Mouse (Mus musculus) midbrain, embryonic 16.5 days (tissue): ENCODE results near the gene Nup214. TPM values are rescaled to one million over a fixed set of nuclear protein-coding genes. Genes with fewer than 3 reads are reported as not detected.

Experiments used
- ATAC-seq: fragments of 200-750 bp; cut with Nextera tagmentation; 2 replicates; pipeline ENCODE4 v1.8.0; 2017; ENCODE audit warnings: moderate TSS enrichment
- H3K27ac ChIP-seq: fragments of 300-500 bp; sonication (generic); 2 replicates; pipeline ENCODE4 v1.5.1; 2014; ENCODE audit warnings: mild to moderate bottlenecking, low read length, mixed read lengths
- H3K27me3 ChIP-seq: fragments of 300-500 bp; sonication (generic); 2 replicates; pipeline ENCODE4 v1.6.1; 2014; ENCODE audit warnings: low read depth, low read length, mixed read lengths; ENCODE audit not compliant: control insufficient read depth, insufficient read depth
- H3K36me3 ChIP-seq: fragments of 300-500 bp; sonication (generic); 2 replicates; pipeline ENCODE4 v1.6.1; 2014; ENCODE audit warnings: mild to moderate bottlenecking, low read length, moderate library complexity, mixed read lengths; ENCODE audit not compliant: control insufficient read depth, insufficient read depth
- H3K4me1 ChIP-seq: fragments of 300-500 bp; sonication (generic); 2 replicates; pipeline ENCODE4 v1.6.1; 2014; ENCODE audit warnings: mild to moderate bottlenecking, low read length, mixed read lengths; ENCODE audit not compliant: control insufficient read depth, insufficient read depth
- H3K4me2 ChIP-seq: fragments of 300-500 bp; sonication (generic); 2 replicates; pipeline ENCODE4 v1.6.1; 2014; ENCODE audit warnings: mild to moderate bottlenecking, low read length, mixed read lengths
- H3K4me3 ChIP-seq: fragments of 300-500 bp; sonication (generic); 2 replicates; pipeline ENCODE4 v1.5.1; 2014; ENCODE audit warnings: low read depth, mild to moderate bottlenecking, low read length, moderate library complexity, mixed read lengths
- H3K9ac ChIP-seq: fragments of 300-500 bp; sonication (generic); 2 replicates; pipeline ENCODE4 v1.6.1; 2014; ENCODE audit warnings: low read depth, low read length, mixed read lengths
- H3K9me3 ChIP-seq: fragments of 300-500 bp; sonication (generic); replicated peaks from 2 replicates; pipeline ENCODE4 v1.6.1; 2014; ENCODE audit warnings: mild to moderate bottlenecking, low read length, mixed read lengths; ENCODE audit not compliant: control insufficient read depth, poor library complexity, severe bottlenecking
- WGBS: fragments of 180-500 bp; shearing (Covaris S2); extraction: QIAGEN DNeasy Blood & Tissue Kit; methylation state at CpG from one replicate; pipeline ENCODE4 v1.1.7; 2014; 5-methylcytosine and 5-hydroxymethylcytosine counted together
- polyA plus RNA-seq: library from polyadenylated mRNA; unstranded; fragments of >200 nt; fragmentation: Nextera tagmentation; extraction: Ambion mirVana; gene quantifications from 2 replicates; pipeline ENCODE4 v1.2.1, GENCODE M21; 2015

The Nup214 gene
- polyA plus RNA-seq = 63.9 and 68.0 TPM in 2 replicates

- peak; percentile 99 for ATAC-seq
- Histone ChIP-seq H3K36me3 (peaks cover 13% of the 10 kb centered on the region), H3K9me3 (no peaks in the 10 kb centered on the region), H3K4me2 (peak within 1 kb of the TSS; percentile 92), H3K27me3 (no peaks in the 10 kb centered on the region), H3K4me1 (peaks cover 16% of the 10 kb centered on the region), H3K9ac (peak within 1 kb of the TSS; percentile 90), H3K27ac (peak within 1 kb of the TSS; percentile 73), H3K4me3 (peak within 1 kb of the TSS; percentile 75)
- WGBS = 0% methylated on average over 60 of the region's 60 CpGs
These were observed at the start of gene Nup214 for GRCm38 (mm10) chr2:31974141-31974808. Gene Nup214, plus strand, starts transcription at chr2:31974436.

- no peak for ATAC-seq
- Histone ChIP-seq H3K9me3 (no peaks in the 10 kb centered on the region), H3K27ac (no peak overlapping the region), H3K4me3 (no peak overlapping the region), H3K4me2 (no peak overlapping the region), H3K4me1 (no peaks in the 10 kb centered on the region), H3K9ac (no peak overlapping the region), H3K36me3 (no peaks in the 10 kb centered on the region), H3K27me3 (no peaks in the 10 kb centered on the region)
- WGBS = 34% methylated on average over 9 of the region's 9 CpGs
These were observed 49.4 kb upstream of the Nup214 start for GRCm38 (mm10) chr2:31924811-31925210.

- H3K9ac ChIP-seq = no peak overlapping the region
- 58% methylated on average over 4 of the region's 4 CpGs for WGBS
- no peaks in the 10 kb centered on the region for H3K27me3 ChIP-seq
- no peaks in the 10 kb centered on the region for H3K9me3 ChIP-seq
- H3K4me3 ChIP-seq = no peak overlapping the region
- no peak for ATAC-seq
- H3K27ac ChIP-seq = no peak overlapping the region
- H3K4me2 ChIP-seq = no peak overlapping the region
- H3K36me3 ChIP-seq = no peaks in the 10 kb centered on the region
- no peaks in the 10 kb centered on the region for H3K4me1 ChIP-seq
These were observed 48.3 kb upstream of the Nup214 start for GRCm38 (mm10) chr2:31925936-31926335.

- H3K4me2 ChIP-seq = no peak overlapping the region
- WGBS = 85% methylated on average over 3 of the region's 3 CpGs
These were observed 44.6 kb upstream of the Nup214 start for GRCm38 (mm10) chr2:31929664-31930063.

GRCm38 (mm10) chr2:31934551-31934950 is 39.7 kb upstream of the Nup214 start:
- Histone ChIP-seq H3K4me3 (no peak overlapping the region), H3K4me2 (no peak overlapping the region), H3K27ac (no peak overlapping the region), H3K4me1 (no peaks in the 10 kb centered on the region), H3K27me3 (no peaks in the 10 kb centered on the region), H3K9ac (no peak overlapping the region), H3K36me3 (no peaks in the 10 kb centered on the region), H3K9me3 (no peaks in the 10 kb centered on the region)
- WGBS = 30% methylated on average over 4 of the region's 4 CpGs
- ATAC-seq = no peak

More at GRCm38 (mm10) chr2:31929664-31930063, 44.6 kb upstream of the Nup214 start:
- H3K4me1 ChIP-seq = no peaks in the 10 kb centered on the region
- H3K36me3 ChIP-seq = no peaks in the 10 kb centered on the region
- no peak overlapping the region for H3K4me3 ChIP-seq
- ATAC-seq = no peak
- no peaks in the 10 kb centered on the region for H3K27me3 ChIP-seq
- H3K9me3 ChIP-seq = no peaks in the 10 kb centered on the region
- no peak overlapping the region for H3K27ac ChIP-seq
- H3K9ac ChIP-seq = no peak overlapping the region

GRCm38 (mm10) chr2:31935054-31935453 is 39.2 kb upstream of the Nup214 start:
- Histone ChIP-seq H3K9ac (no peak overlapping the region), H3K27me3 (no peaks in the 10 kb centered on the region)
- 55% methylated on average over 4 of the region's 4 CpGs for WGBS

GRCm38 (mm10) chr2:31938298-31938697 is 35.9 kb upstream of the Nup214 start:
- Histone ChIP-seq H3K4me1 (no peaks in the 10 kb centered on the region), H3K27me3 (no peaks in the 10 kb centered on the region), H3K9ac (no peak overlapping the region), H3K36me3 (no peaks in the 10 kb centered on the region), H3K9me3 (no peaks in the 10 kb centered on the region), H3K27ac (no peak overlapping the region), H3K4me3 (no peak overlapping the region), H3K4me2 (no peak overlapping the region)
- no peak for ATAC-seq
- 83% methylated on average over 1 of the region's 1 CpGs for WGBS

More at GRCm38 (mm10) chr2:31935054-31935453, 39.2 kb upstream of the Nup214 start:
- H3K4me3 ChIP-seq = no peak overlapping the region
- no peak for ATAC-seq
- no peaks in the 10 kb centered on the region for H3K9me3 ChIP-seq
- H3K4me2 ChIP-seq = no peak overlapping the region
- H3K27ac ChIP-seq = no peak overlapping the region
- no peaks in the 10 kb centered on the region for H3K36me3 ChIP-seq
- H3K4me1 ChIP-seq = no peaks in the 10 kb centered on the region

- H3K9me3 ChIP-seq = no peaks in the 10 kb centered on the region
- H3K27ac ChIP-seq = no peak overlapping the region
- no peak overlapping the region for H3K9ac ChIP-seq
- no peaks in the 10 kb centered on the region for H3K4me1 ChIP-seq
- no peaks in the 10 kb centered on the region for H3K36me3 ChIP-seq
- no peak overlapping the region for H3K4me2 ChIP-seq
- no peaks in the 10 kb centered on the region for H3K27me3 ChIP-seq
- H3K4me3 ChIP-seq = no peak overlapping the region
- no peak for ATAC-seq
- 70% methylated on average over 4 of the region's 4 CpGs for WGBS
These were observed 31.2 kb upstream of the Nup214 start for GRCm38 (mm10) chr2:31943011-31943410.

- no peaks in the 10 kb centered on the region for H3K36me3 ChIP-seq
- no peak for ATAC-seq
- no peak overlapping the region for H3K4me3 ChIP-seq
- 79% methylated on average over 2 of the region's 2 CpGs for WGBS
- H3K27me3 ChIP-seq = no peaks in the 10 kb centered on the region; the same call in 1 of the 2 replicates
- peaks cover 6% of the 10 kb centered on the region for H3K4me1 ChIP-seq
- H3K9ac ChIP-seq = no peak overlapping the region
- H3K4me2 ChIP-seq = no peak overlapping the region
- H3K9me3 ChIP-seq = no peaks in the 10 kb centered on the region
- no peak overlapping the region for H3K27ac ChIP-seq
These were observed 28.7 kb upstream of the Nup214 start for GRCm38 (mm10) chr2:31945580-31945979.
